Mouse (Mus musculus) frontal cortex, adult 2 months (tissue): ENCODE results near the gene Ola1. TPM values are rescaled to one million over a fixed set of nuclear protein-coding genes. Genes with fewer than 3 reads are reported as not detected.

Experiments used
- polyA plus RNA-seq: library from polyadenylated mRNA; depleted of rRNA; stranded (reverse); fragments of >200 nt; gene quantifications from 2 replicates; pipeline ENCODE4 v1.2.3, GENCODE M21; 2012; rRNA removed

Gene Ola1
- polyA plus RNA-seq, 1 experiment: 73.9 TPM

Other genes with a start within 250 kb of the Ola1 start
- 29.9 and 34.5 TPM in 2 replicates for gene Sp3, start 238.5 kb downstream of the Ola1 start, polyA plus RNA-seq
- gene Gm11084, start 232.2 kb downstream of the Ola1 start, polyA plus RNA-seq: not detected in 2 replicates
- 16.7 and 20.5 TPM in 2 replicates for gene Sp9, start 53.0 kb upstream of the Ola1 start, polyA plus RNA-seq
- 25.5 and 26.0 TPM in 2 replicates for gene Scrn3, start 93.7 kb upstream of the Ola1 start, polyA plus RNA-seq
- gene Cir1, start 93.8 kb upstream of the Ola1 start, polyA plus RNA-seq: 30.5 and 35.5 TPM in 2 replicates
- 20.9 and 25.1 TPM in 2 replicates for gene Gpr155, start 167.6 kb upstream of the Ola1 start, polyA plus RNA-seq